Mouse (Mus musculus): ENCODE results near the gene Sat1.

- TF ChIP-seq CTCF (IDR thresholded peaks at IDR 0.05; ENCODE audit: extremely low read depth, insufficient read length, insufficient replicate concordance, low read depth, low read length) = no peak
- no peak for TF ChIP-seq POLR2A (IDR thresholded peaks at IDR 0.05; ENCODE audit: low read depth, low read length)
These were observed 44.5 kb downstream of the Sat1 start for GRCm38 (mm10) chrX:155171754-155172153.
